Mouse (Mus musculus) embryonic facial prominence, embryonic 14.5 days (tissue): ENCODE measurements at regions not wholly inside any gene's neighbourhood (a gene's known extent, or its start where the extent isn't known, plus 50 kb on each side); places are given as distances from the start of the nearest gene placed in this dataset.

Experiments
- ATAC-seq: fragments of 200-750 bp; cut with Nextera tagmentation; 2 replicates; pipeline ENCODE4 v1.8.0; 2017; ENCODE audit warnings: low read depth, moderate number of reproducible peaks, moderate TSS enrichment
- DNase-seq: peaks from one replicate; pipeline ENCODE4 v3.0.0-alpha.2; 2015; ENCODE audit warnings: low spot score
- H3K27ac ChIP-seq: fragments of 300-500 bp; sonication (generic); replicated peaks from 2 replicates; pipeline ENCODE4 v1.5.1; 2014; ENCODE audit warnings: low read depth, mild to moderate bottlenecking, low read length, moderate library complexity
- H3K27me3 ChIP-seq: fragments of 300-500 bp; sonication (generic); replicated peaks from 2 replicates; pipeline ENCODE4 v1.6.1; 2014; ENCODE audit warnings: low read length; ENCODE audit not compliant: control insufficient read depth, insufficient read depth
- H3K36me3 ChIP-seq: fragments of 300-500 bp; sonication (generic); 2 replicates; pipeline ENCODE4 v1.6.1; 2014; ENCODE audit warnings: low read length, mixed read lengths; ENCODE audit not compliant: control insufficient read depth, insufficient read depth
- H3K4me1 ChIP-seq: fragments of 300-500 bp; sonication (generic); 2 replicates; pipeline ENCODE4 v1.6.1; 2014; ENCODE audit warnings: antibody characterized with exemption, low read length; ENCODE audit not compliant: control insufficient read depth, insufficient read depth
- H3K4me2 ChIP-seq: fragments of 300-500 bp; sonication (generic); 2 replicates; pipeline ENCODE4 v1.6.1; 2014; ENCODE audit warnings: low read depth, mild to moderate bottlenecking, low read length, moderate library complexity, mixed read lengths
- H3K4me3 ChIP-seq: fragments of 300-500 bp; sonication (generic); 2 replicates; pipeline ENCODE4 v1.5.1; 2014; ENCODE audit warnings: low read depth, mild to moderate bottlenecking, low read length
- H3K9ac ChIP-seq: fragments of 300-500 bp; sonication (generic); 2 replicates; pipeline ENCODE4 v1.6.1; 2014; ENCODE audit warnings: low read depth, mild to moderate bottlenecking, low read length, moderate library complexity, mixed read lengths
- H3K9me3 ChIP-seq: fragments of 300-500 bp; sonication (generic); 2 replicates; pipeline ENCODE4 v1.6.1; 2016; ENCODE audit warnings: low read length; ENCODE audit not compliant: control insufficient read depth
- WGBS: fragments of 180-500 bp; shearing (Covaris S2); extraction: QIAGEN DNeasy Blood & Tissue Kit; methylation state at CpG from one replicate; pipeline ENCODE4 v1.1.7; 2014; 5-methylcytosine and 5-hydroxymethylcytosine counted together

GRCm38 (mm10) chr2:143133931-143134330 is 55.7 kb downstream of the Otor start:
- H3K36me3 ChIP-seq = no peaks in the 10 kb centered on the region
- no peak overlapping the region for H3K9ac ChIP-seq
- DNase-seq = no peak
- no peak overlapping the region for H3K27ac ChIP-seq
- H3K4me1 ChIP-seq = no peaks in the 10 kb centered on the region
- no peak overlapping the region for H3K4me2 ChIP-seq
- 63% methylated on average over 2 of the region's 2 CpGs for WGBS
- H3K27me3 ChIP-seq = no peaks in the 10 kb centered on the region
- H3K4me3 ChIP-seq = no peak overlapping the region
- no peaks in the 10 kb centered on the region for H3K9me3 ChIP-seq
- ATAC-seq = no peak

GRCm38 (mm10) chr2:143149189-143149588 is 70.9 kb downstream of the Otor start:
- Histone ChIP-seq H3K4me2 (no peak overlapping the region), H3K27ac (no peak overlapping the region), H3K4me3 (no peak overlapping the region), H3K4me1 (no peaks in the 10 kb centered on the region), H3K9ac (no peak overlapping the region), H3K9me3 (no peaks in the 10 kb centered on the region), H3K36me3 (no peaks in the 10 kb centered on the region), H3K27me3 (no peaks in the 10 kb centered on the region)
- DNase-seq (no peak), ATAC-seq (no peak)
- WGBS = 69% methylated on average over 3 of the region's 3 CpGs

- no peak for ATAC-seq
- no peak overlapping the region for H3K27ac ChIP-seq
- 80% methylated on average over 8 of the region's 8 CpGs for WGBS
Measured at GRCm38 (mm10) chr2:143164081-143164984, 86.1 kb downstream of the Otor start.

GRCm38 (mm10) chr2:143166771-143167170 is 88.5 kb downstream of the Otor start:
- Histone ChIP-seq H3K27me3 (no peaks in the 10 kb centered on the region), H3K27ac (no peak overlapping the region), H3K9me3 (no peaks in the 10 kb centered on the region), H3K4me1 (no peaks in the 10 kb centered on the region), H3K4me2 (no peak overlapping the region), H3K9ac (no peak overlapping the region), H3K36me3 (no peaks in the 10 kb centered on the region), H3K4me3 (no peak overlapping the region)
- ATAC-seq (no peak), DNase-seq (no peak)
- 68% methylated on average over 3 of the region's 3 CpGs for WGBS

More at GRCm38 (mm10) chr2:143164081-143164984, 86.1 kb downstream of the Otor start:
- Histone ChIP-seq H3K4me3 (no peak overlapping the region), H3K9ac (no peak overlapping the region), H3K36me3 (no peaks in the 10 kb centered on the region), H3K4me2 (no peak overlapping the region), H3K9me3 (no peaks in the 10 kb centered on the region), H3K4me1 (no peaks in the 10 kb centered on the region), H3K27me3 (no peaks in the 10 kb centered on the region)
- no peak for DNase-seq

GRCm38 (mm10) chr2:143170648-143171047 is 92.4 kb downstream of the Otor start:
- WGBS = 77% methylated on average over 2 of the region's 2 CpGs

GRCm38 (mm10) chr2:143184614-143185013 is 106.3 kb downstream of the Otor start:
- Histone ChIP-seq H3K4me2 (no peak overlapping the region), H3K4me3 (no peak overlapping the region), H3K9ac (no peak overlapping the region), H3K27ac (no peak overlapping the region), H3K4me1 (no peaks in the 10 kb centered on the region), H3K36me3 (no peaks in the 10 kb centered on the region), H3K9me3 (no peaks in the 10 kb centered on the region), H3K27me3 (no peaks in the 10 kb centered on the region)
- 74% methylated on average over 3 of the region's 3 CpGs for WGBS
- no peak for ATAC-seq
- DNase-seq = no peak

More at GRCm38 (mm10) chr2:143170648-143171047, 92.4 kb downstream of the Otor start:
- H3K9me3 ChIP-seq = no peaks in the 10 kb centered on the region
- H3K27me3 ChIP-seq = no peaks in the 10 kb centered on the region
- no peaks in the 10 kb centered on the region for H3K4me1 ChIP-seq
- H3K36me3 ChIP-seq = no peaks in the 10 kb centered on the region
- H3K9ac ChIP-seq = no peak overlapping the region
- H3K27ac ChIP-seq = no peak overlapping the region
- DNase-seq = no peak
- ATAC-seq = no peak
- H3K4me3 ChIP-seq = no peak overlapping the region
- H3K4me2 ChIP-seq = no peak overlapping the region

GRCm38 (mm10) chr2:143192256-143193164 is 114.2 kb downstream of the Otor start:
- ATAC-seq (no peak), DNase-seq (no peak)
- H3K9ac ChIP-seq = no peak overlapping the region
- no peaks in the 10 kb centered on the region for H3K27me3 ChIP-seq
- H3K27ac ChIP-seq = no peak overlapping the region
- no peaks in the 10 kb centered on the region for H3K9me3 ChIP-seq
- H3K4me2 ChIP-seq = no peak overlapping the region
- H3K4me3 ChIP-seq = no peak overlapping the region
- H3K36me3 ChIP-seq = no peaks in the 10 kb centered on the region
- 56% methylated on average over 8 of the region's 8 CpGs for WGBS
- H3K4me1 ChIP-seq = no peaks in the 10 kb centered on the region

- no peaks in the 10 kb centered on the region for H3K27me3 ChIP-seq
- no peaks in the 10 kb centered on the region for H3K4me1 ChIP-seq
- no peak overlapping the region for H3K9ac ChIP-seq
- no peak overlapping the region for H3K4me3 ChIP-seq
- 78% methylated on average over 5 of the region's 5 CpGs for WGBS
- no peaks in the 10 kb centered on the region for H3K9me3 ChIP-seq
- no peak for DNase-seq
- no peak overlapping the region for H3K4me2 ChIP-seq
- no peaks in the 10 kb centered on the region for H3K36me3 ChIP-seq
- ATAC-seq = no peak
- no peak overlapping the region for H3K27ac ChIP-seq
Measured at GRCm38 (mm10) chr2:143193165-143193551, 114.9 kb downstream of the Otor start.
